In the genomic region with DNA sequence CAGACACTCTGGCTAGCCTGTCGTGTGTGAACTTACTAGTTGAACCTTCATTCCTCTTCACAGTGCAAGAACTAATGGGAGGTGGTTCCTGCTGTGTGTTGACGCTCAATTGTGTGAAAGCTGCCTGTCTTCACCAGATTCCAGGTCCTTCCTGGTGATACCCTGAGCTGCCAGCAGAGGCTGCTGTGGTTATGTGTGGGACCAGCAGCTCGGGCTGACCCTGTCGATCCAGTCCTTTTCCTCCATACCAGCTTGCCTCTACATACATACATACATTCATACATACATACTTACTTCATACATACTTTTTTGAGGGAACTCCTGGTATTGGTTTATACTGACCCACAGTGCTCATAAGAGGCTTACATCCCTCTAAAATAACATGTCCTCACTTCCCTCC, we compare ENCODE assay signal across 8 mouse cellular contexts. TPM values are rescaled to one million over a fixed set of nuclear protein-coding genes. Genes with fewer than 3 reads are reported as not detected.
DNase-seq lines count a peak whose midpoint lies in the region; ATAC-seq and TF ChIP-seq lines count a peak whose summit lies in the region.

No protein-coding gene starts in this region.

- no peak overlapping the region for H3K4me2 ChIP-seq in liver, embryonic 14.5 days (ENCODE audit: low read depth)
- no peak overlapping the region for H3K4me2 ChIP-seq in neural tube, embryonic 14.5 days (ENCODE audit: low read depth, low read length)

- peak; percentile 46; the same call in 1 of the 2 replicates for ATAC-seq in liver, embryonic 14.5 days (ENCODE audit: insufficient read depth)
- ATAC-seq in neural tube, embryonic 14.5 days (ENCODE audit: low read depth): peak; percentile 65; the same call in 1 of the 2 replicates

- H3K9me3 ChIP-seq in heart, embryonic 10.5 days: no peaks in the 10 kb centered on the region
- H3K9me3 ChIP-seq in liver, embryonic 14.5 days (ENCODE audit: control insufficient read depth, low read length): no peaks in the 10 kb centered on the region
- H3K9me3 ChIP-seq in neural tube, embryonic 14.5 days (ENCODE audit: control insufficient read depth, low read length): no peaks in the 10 kb centered on the region

- 25% methylated on average over 4 of the region's 4 CpGs for WGBS in heart, embryonic 10.5 days
- 42% methylated on average over 4 of the region's 4 CpGs for WGBS in liver, embryonic 14.5 days (ENCODE audit: insufficient replicate concordance)
- 11% methylated on average over 4 of the region's 4 CpGs for WGBS in neural tube, embryonic 14.5 days

- TF ChIP-seq EP300 in liver, embryonic 14.5 days (IDR thresholded peaks at IDR 0.05; ENCODE audit: low read depth): no peak

- H3K9ac ChIP-seq in liver, embryonic 14.5 days (replicated peaks): no peak overlapping the region
- H3K9ac ChIP-seq in neural tube, embryonic 14.5 days (replicated peaks; ENCODE audit: low read depth, low read length): no peak overlapping the region

- H3K36me3 ChIP-seq in heart, embryonic 10.5 days: peaks cover 79% of the 10 kb centered on the region
- H3K36me3 ChIP-seq in liver, embryonic 14.5 days (replicated peaks; ENCODE audit: control insufficient read depth, insufficient read depth, low read depth): peaks cover 72% of the 10 kb centered on the region
- peaks cover 64% of the 10 kb centered on the region for H3K36me3 ChIP-seq in neural tube, embryonic 14.5 days (ENCODE audit: control insufficient read depth, insufficient read depth, low read length)

- no peaks in the 10 kb centered on the region for H3K27me3 ChIP-seq in heart, embryonic 10.5 days (ENCODE audit: insufficient read depth, poor library complexity, severe bottlenecking)
- H3K27me3 ChIP-seq in liver, embryonic 14.5 days (ENCODE audit: control insufficient read depth, insufficient read depth, low read length): no peaks in the 10 kb centered on the region
- H3K27me3 ChIP-seq in neural tube, embryonic 14.5 days (ENCODE audit: control insufficient read depth, insufficient read depth, low read length): no peaks in the 10 kb centered on the region

- DNase-seq in CD8-positive naive resting alpha-beta T cell, adult 2 months (ENCODE audit: low read depth in 2 of 2, low spot score in 2 of 2): peak; percentile 23 to 40
- peak; percentile 50 to 71 for DNase-seq in adrenal gland, adult 18-20 months (ENCODE audit: low spot score in 2 of 2)
- peak; percentile 63 for DNase-seq in embryo, embryonic 9.5 days (ENCODE audit: extremely low spot score)
- DNase-seq in heart, embryonic 10.5 days (ENCODE audit: low spot score): peak; percentile 88
- peak; percentile 88 for DNase-seq in kidney, postnatal 14 days
- peak in 1 of 3 experiments; percentile 28 for DNase-seq in liver, embryonic 14.5 days (ENCODE audit: low read depth in 3 of 3, low spot score in 3 of 3)
- peak; percentile 55 for DNase-seq in urinary bladder, postnatal 25 days (ENCODE audit: low spot score)

- H3K27ac ChIP-seq in heart, embryonic 10.5 days: no peak overlapping the region
- no peak overlapping the region for H3K27ac ChIP-seq in liver, embryonic 14.5 days
- H3K27ac ChIP-seq in neural tube, embryonic 14.5 days (ENCODE audit: low read depth, low read length): no peak overlapping the region

- H3K4me1 ChIP-seq in heart, embryonic 10.5 days: no peaks in the 10 kb centered on the region
- H3K4me1 ChIP-seq in liver, embryonic 14.5 days (replicated peaks; ENCODE audit: control insufficient read depth in 2 of 2, insufficient read depth in 2 of 2, low read length in 1 of 2): peaks cover 0 to 1% of the 10 kb centered on the region in 2 experiments; a peak in 1 of 4 replicates
- H3K4me1 ChIP-seq in neural tube, embryonic 14.5 days (ENCODE audit: control insufficient read depth, insufficient read depth, low read length): no peaks in the 10 kb centered on the region

- H3K4me3 ChIP-seq in heart, embryonic 10.5 days: no peak overlapping the region
- no peak overlapping the region for H3K4me3 ChIP-seq in liver, embryonic 14.5 days (ENCODE audit: insufficient read depth in 1 of 2, low read depth in 2 of 2, low read length in 2 of 2)
- no peak overlapping the region for H3K4me3 ChIP-seq in neural tube, embryonic 14.5 days (ENCODE audit: low read depth, low read length)

- peak; percentile 96 for TF ChIP-seq CTCF in liver, embryonic 14.5 days (IDR thresholded peaks at IDR 0.05; ENCODE audit: low read depth)

RNA-seq across cellular contexts. Expression of gene Aoc2, which starts 1.3 kb away (rescaled TPM):
- total RNA-seq in adrenal gland, adult 18-20 months (2021): 1 to 10 TPM; 6.0 to 7.0 TPM
- 1.3 and 1.4 TPM in 2 replicates for polyA plus RNA-seq in heart, embryonic 10.5 days (2016; fragmentation: Nextera tagmentation; extraction: Ambion mirVana)
- polyA plus RNA-seq in liver, embryonic 14.5 days (2012; rRNA removed): 4.6 and 4.7 TPM in 2 replicates
- polyA plus RNA-seq in liver, embryonic 14.5 days (2014; fragmentation: Nextera tagmentation; extraction: Ambion mirVana): 0.97 and 1.0 TPM in 2 replicates
- 1.7 and 2.0 TPM in 2 replicates for polyA plus RNA-seq in neural tube, embryonic 14.5 days (2014; fragmentation: Nextera tagmentation; extraction: Ambion mirVana)

RNA-seq across cellular contexts. Expression of gene Aoc3, which starts 6.8 kb away (rescaled TPM):
- 100 to 1,000 TPM in 1 of 2 experiments, 10 to 100 TPM in 1; 40.0 to 124 TPM for total RNA-seq in adrenal gland, adult 18-20 months (2021)
- polyA plus RNA-seq in heart, embryonic 10.5 days (2016; fragmentation: Nextera tagmentation; extraction: Ambion mirVana): 0.06 and 0.14 TPM in 2 replicates
- polyA plus RNA-seq in liver, embryonic 14.5 days (2012; rRNA removed): 0.21 and 0.25 TPM in 2 replicates
- 0.03 and 0.05 TPM in 2 replicates for polyA plus RNA-seq in liver, embryonic 14.5 days (2014; fragmentation: Nextera tagmentation; extraction: Ambion mirVana)
- 0.10 TPM in 1 of 2 replicates, not detected in the other for polyA plus RNA-seq in neural tube, embryonic 14.5 days (2014; fragmentation: Nextera tagmentation; extraction: Ambion mirVana)

RNA-seq across cellular contexts. Expression of gene Psme3, which starts 7.6 kb away (rescaled TPM):
- 100 to 1,000 TPM; 139 to 164 TPM for total RNA-seq in adrenal gland, adult 18-20 months (2021)
- polyA plus RNA-seq in heart, embryonic 10.5 days (2016; fragmentation: Nextera tagmentation; extraction: Ambion mirVana): 151 and 177 TPM in 2 replicates
- polyA plus RNA-seq in liver, embryonic 14.5 days (2012; rRNA removed): 117 and 123 TPM in 2 replicates
- polyA plus RNA-seq in liver, embryonic 14.5 days (2014; fragmentation: Nextera tagmentation; extraction: Ambion mirVana): 135 and 152 TPM in 2 replicates
- polyA plus RNA-seq in neural tube, embryonic 14.5 days (2014; fragmentation: Nextera tagmentation; extraction: Ambion mirVana): 73.3 and 88.3 TPM in 2 replicates

RNA-seq across cellular contexts. Expression of gene Becn1, which starts 21.5 kb away (rescaled TPM):
- 100 to 1,000 TPM; 151 to 161 TPM for total RNA-seq in adrenal gland, adult 18-20 months (2021)
- 148 and 165 TPM in 2 replicates for polyA plus RNA-seq in heart, embryonic 10.5 days (2016; fragmentation: Nextera tagmentation; extraction: Ambion mirVana)
- polyA plus RNA-seq in liver, embryonic 14.5 days (2012; rRNA removed): 22.7 and 60.5 TPM in 2 replicates
- polyA plus RNA-seq in liver, embryonic 14.5 days (2014; fragmentation: Nextera tagmentation; extraction: Ambion mirVana): 86.2 and 93.6 TPM in 2 replicates
- 178 and 182 TPM in 2 replicates for polyA plus RNA-seq in neural tube, embryonic 14.5 days (2014; fragmentation: Nextera tagmentation; extraction: Ambion mirVana)

RNA-seq across cellular contexts. Expression of gene G6pc, which starts 43.8 kb away (rescaled TPM):
- total RNA-seq in adrenal gland, adult 18-20 months (2021): 10 to 100 TPM; 13.0 to 27.5 TPM
- polyA plus RNA-seq in heart, embryonic 10.5 days (2016; fragmentation: Nextera tagmentation; extraction: Ambion mirVana): not detected in 2 replicates
- polyA plus RNA-seq in liver, embryonic 14.5 days (2012; rRNA removed): 0.02 TPM in 2 replicates
- 0.04 TPM in 1 of 2 replicates, not detected in the other for polyA plus RNA-seq in liver, embryonic 14.5 days (2014; fragmentation: Nextera tagmentation; extraction: Ambion mirVana)
- not detected in 2 replicates for polyA plus RNA-seq in neural tube, embryonic 14.5 days (2014; fragmentation: Nextera tagmentation; extraction: Ambion mirVana)
